Comparison of ENCODE assay signal across 11 mouse cellular contexts in genomic region chr12:3609747-3610146, GRCm38 (mm10). TPM values are rescaled to one million over a fixed set of nuclear protein-coding genes. Genes with fewer than 3 reads are reported as not detected.
A peak's percentile ranks its signal among the peaks of the same experiment; 100 is the strongest.
DNase-seq lines count a peak whose midpoint lies in the region; ATAC-seq and TF ChIP-seq lines count a peak whose summit lies in the region.
"Had no signal": no experiment of that assay in that cellular context is flagged by ENCODE, and none has a peak within 500 bp of the region (broad histone marks: within the 10 kb centered on the region; RNA-seq: fewer than 3 reads in every experiment).

No protein-coding gene starts in this region.

- H3K4me2 ChIP-seq in lung, embryonic 14.5 days, result no peak overlapping the region
- H3K4me2 ChIP-seq: limb, embryonic 15.5 days had no signal

- no peak overlapping the region for H3K9ac ChIP-seq in lung, embryonic 14.5 days
- H3K9ac ChIP-seq: limb, embryonic 15.5 days had no signal

- no peak for ATAC-seq in lung, embryonic 14.5 days (ENCODE audit: insufficient read depth)
- ATAC-seq: intestine, embryonic 16.5 days had no signal

- H3K27ac ChIP-seq in lung, embryonic 14.5 days (ENCODE audit: low read depth), result no peak overlapping the region
- H3K27ac ChIP-seq: limb, embryonic 15.5 days had no signal

- H3K4me1 ChIP-seq in lung, embryonic 14.5 days (ENCODE audit: insufficient read depth), result no peaks in the 10 kb centered on the region
- H3K4me1 ChIP-seq in lung, adult 2 months (ENCODE audit: control insufficient read depth, insufficient read depth, low read length), result no peaks in the 10 kb centered on the region; the same call in 1 of the 2 replicates

- no peaks in the 10 kb centered on the region for H3K9me3 ChIP-seq in lung, embryonic 14.5 days (ENCODE audit: low read depth, low read length)
- H3K9me3 ChIP-seq: limb, embryonic 15.5 days had no signal

- TF ChIP-seq CTCF in lung, embryonic 14.5 days (IDR thresholded peaks at IDR 0.05; ENCODE audit: low read depth), result peak; percentile 49
- no peak for TF ChIP-seq CTCF in lung, adult 2 months (IDR thresholded peaks at IDR 0.05; ENCODE audit: insufficient read depth, low read length)

- H3K4me3 ChIP-seq in lung, embryonic 14.5 days (ENCODE audit: low read depth, low read length), result no peak overlapping the region
- no peak overlapping the region for H3K4me3 ChIP-seq in lung, adult 2 months (replicated peaks; ENCODE audit: extremely low read depth, low read depth, low read length)
- H3K4me3 ChIP-seq: limb, embryonic 15.5 days had no signal

- H3K36me3 ChIP-seq in lung, embryonic 14.5 days (ENCODE audit: insufficient read depth), result no peaks in the 10 kb centered on the region
- H3K36me3 ChIP-seq: limb, embryonic 15.5 days had no signal

- H3K27me3 ChIP-seq in lung, embryonic 14.5 days (ENCODE audit: insufficient read depth, low read length), result no peaks in the 10 kb centered on the region
- H3K27me3 ChIP-seq: limb, embryonic 15.5 days had no signal

- DNase-seq in embryo, embryonic 11 days, result peak; percentile 35
- DNase-seq in embryo, embryonic 10 days (ENCODE audit: low spot score), result no peak
- peak; percentile 56 for DNase-seq in lung, embryonic 14.5 days
- DNase-seq in lung, adult 2 months, result no peak
- DNase-seq in c-Kit-positive CD71-negative TER-119-negative erythroid progenitor cells, embryonic 14.5 days (ENCODE audit: low read depth), result peak; percentile 39
- DNase-seq in retina, postnatal 7 days (ENCODE audit: low read depth, low spot score), result peak; percentile 14
- DNase-seq in left cerebral cortex, adult 9 months (ENCODE audit: low spot score in 2 of 2), result no peak
- no peak for DNase-seq in ovary, postnatal 14 days (ENCODE audit: low spot score)
- DNase-seq: gastrocnemius, postnatal 14 days had no signal

- no peak for TF ChIP-seq POLR2A in lung, adult 2 months (IDR thresholded peaks at IDR 0.05; ENCODE audit: borderline replicate concordance, extremely low read depth, low read depth, low read length)

RNA-seq across cellular contexts. Expression of gene Dtnb, which starts 37.6 kb away (rescaled TPM):
- 36.5 and 41.1 TPM in 2 replicates for polyA plus RNA-seq in lung, embryonic 14.5 days (2014; fragmentation: Nextera tagmentation; extraction: Ambion mirVana)
- polyA plus RNA-seq in lung, adult 2 months (2012; rRNA removed), result 23.4 and 27.9 TPM in 2 replicates

Comparison
In these comparisons a context has a peak if more than half of its experiments do, and no peak if none do; other contexts are left out.
1. DNase-seq: peak in embryo, embryonic 11 days (single experiment), lung, embryonic 14.5 days (single experiment), c-Kit-positive CD71-negative TER-119-negative erythroid progenitor cells, embryonic 14.5 days (single experiment) and retina, postnatal 7 days (single experiment); none in embryo, embryonic 10 days (single experiment), lung, adult 2 months (single experiment), left cerebral cortex, adult 9 months (0 of 2) and ovary, postnatal 14 days (single experiment).